Mouse (Mus musculus): ENCODE measurements at regions not wholly inside any gene's neighbourhood (a gene's known extent, or its start where the extent isn't known, plus 50 kb on each side); places are given as distances from the start of the nearest gene placed in this dataset.
A peak's percentile ranks its signal among the peaks of the same experiment; 100 is the strongest.

DNA sequence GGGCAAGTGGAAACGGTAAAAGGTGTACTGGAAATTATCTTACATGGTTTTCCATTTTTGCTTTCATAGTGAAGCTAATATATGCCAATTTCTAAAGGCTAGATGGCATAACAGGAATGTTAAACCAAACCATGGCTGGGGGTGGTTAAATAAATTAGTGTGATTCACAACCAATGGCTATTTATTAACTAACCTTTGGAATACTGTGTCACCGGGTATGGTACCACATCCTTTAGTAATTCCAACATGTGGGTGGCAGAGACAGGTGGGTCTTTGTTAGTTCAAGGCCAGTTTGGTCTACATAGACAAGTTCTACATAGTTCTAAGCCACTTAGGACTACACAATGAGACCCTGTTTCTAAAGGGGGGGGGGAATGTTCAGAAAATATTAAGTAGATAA lies 179.8 kb upstream of the Plxnc1 start:
- Histone ChIP-seq H3K4me1 (ENCODE audit: control insufficient read depth, insufficient read depth, low read length) (no peaks in the 10 kb centered on the region), H3K4me3 (replicated peaks; ENCODE audit: control insufficient read depth, low read depth, low read length) (no peak overlapping the region), H3K27ac (ENCODE audit: control insufficient read depth, insufficient read depth, low read depth, low read length, poor library complexity) (no peak overlapping the region)
- WGBS = 78% methylated on average over 2 of the region's 2 CpGs
- TF ChIP-seq POLR2A (IDR thresholded peaks at IDR 0.05; ENCODE audit: borderline replicate concordance, control insufficient read depth, low read depth, low read length) = no peak

DNA sequence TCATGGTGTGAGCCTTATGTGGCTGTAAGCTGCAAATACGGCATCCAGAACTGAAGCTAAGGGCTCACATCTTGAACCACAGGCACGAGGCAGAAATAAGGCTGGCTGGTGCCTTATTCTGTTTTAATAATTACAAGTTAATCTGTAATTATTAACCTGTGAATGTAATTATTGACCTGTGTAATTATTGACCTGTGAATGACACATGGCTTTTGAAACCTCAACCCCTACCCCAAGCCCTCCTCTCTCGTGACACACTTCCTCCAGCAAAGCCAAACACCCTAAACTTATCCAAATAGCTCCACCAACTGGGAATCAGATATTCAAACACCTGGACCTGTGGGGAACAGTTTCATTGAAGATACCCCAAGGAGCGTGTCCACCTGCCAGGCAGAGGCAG lies 175.4 kb upstream of the Plxnc1 start:
- Histone ChIP-seq H3K4me3 (replicated peaks; ENCODE audit: control insufficient read depth, low read depth, low read length) (no peak overlapping the region), H3K4me1 (ENCODE audit: control insufficient read depth, insufficient read depth, low read length) (no peaks in the 10 kb centered on the region; the same call in none of the 2 replicates), H3K27ac (ENCODE audit: control insufficient read depth, insufficient read depth, low read depth, low read length, poor library complexity) (no peak overlapping the region)
- TF ChIP-seq CTCF (IDR thresholded peaks at IDR 0.05; ENCODE audit: control insufficient read depth, insufficient read depth, low read length) (no peak), POLR2A (IDR thresholded peaks at IDR 0.05; ENCODE audit: borderline replicate concordance, control insufficient read depth, low read depth, low read length) (no peak)
- WGBS = 64% methylated on average over 4 of the region's 4 CpGs

DNA sequence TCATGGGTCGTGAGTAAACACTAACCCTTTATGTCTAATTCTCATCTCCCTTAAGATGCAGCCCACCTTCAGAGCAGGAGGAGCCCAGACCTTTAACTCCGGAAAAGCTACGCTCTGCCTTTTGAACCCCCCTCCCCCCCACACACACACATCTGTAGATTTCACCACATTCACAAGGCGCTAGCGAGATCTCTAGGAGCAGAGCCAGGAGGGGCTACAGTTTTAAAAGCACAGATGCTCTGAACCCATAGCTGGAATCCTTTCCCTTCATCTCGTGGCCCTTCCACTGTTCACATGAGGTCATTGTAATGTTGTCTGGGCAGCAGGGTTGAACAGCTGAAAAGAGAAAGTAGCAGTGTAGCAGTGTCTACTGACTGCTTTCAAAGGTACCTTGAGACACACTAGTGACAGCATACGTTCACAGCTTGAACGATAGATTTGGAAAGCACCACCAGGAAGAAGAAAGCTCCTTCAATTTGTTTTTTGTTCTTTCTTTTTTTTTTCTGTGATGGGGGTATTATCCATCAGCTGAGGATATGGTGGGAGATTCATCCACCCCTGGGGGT lies 174.2 kb upstream of the Plxnc1 start:
- WGBS = 61% methylated on average over 8 of the region's 8 CpGs
- Histone ChIP-seq H3K4me3 (replicated peaks; ENCODE audit: control insufficient read depth, low read depth, low read length) (no peak overlapping the region), H3K4me1 (ENCODE audit: control insufficient read depth, insufficient read depth, low read length) (no peaks in the 10 kb centered on the region; the same call in none of the 2 replicates), H3K27ac (ENCODE audit: control insufficient read depth, insufficient read depth, low read depth, low read length, poor library complexity) (no peak overlapping the region)
- no peak for TF ChIP-seq POLR2A (IDR thresholded peaks at IDR 0.05; ENCODE audit: borderline replicate concordance, control insufficient read depth, low read depth, low read length)

DNA sequence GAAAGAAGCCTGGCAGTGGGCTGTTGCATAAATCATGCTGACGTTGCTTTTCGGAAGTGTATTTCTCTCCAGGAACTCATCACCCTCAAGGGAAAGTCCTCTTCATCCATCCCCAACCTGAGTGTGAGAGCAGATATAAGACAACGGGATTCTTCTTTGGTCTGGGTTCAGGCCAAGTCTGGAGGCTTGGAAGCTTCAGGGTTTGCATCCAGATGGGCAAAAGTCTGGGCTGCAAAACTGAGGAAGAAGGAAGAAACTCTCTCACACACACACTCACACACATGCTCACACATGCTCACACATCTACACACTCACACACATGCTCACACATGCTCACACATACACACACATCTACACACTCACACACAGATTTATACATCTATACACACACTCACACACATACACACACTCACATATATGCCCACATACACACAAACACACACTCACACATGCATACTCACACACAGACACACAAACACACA lies 173.1 kb upstream of the Plxnc1 start:
- TF ChIP-seq POLR2A (IDR thresholded peaks at IDR 0.05; ENCODE audit: borderline replicate concordance, control insufficient read depth, low read depth, low read length) = no peak
- TF ChIP-seq CTCF (IDR thresholded peaks at IDR 0.05; ENCODE audit: control insufficient read depth, insufficient read depth, low read length) = no peak
- Histone ChIP-seq H3K4me3 (replicated peaks; ENCODE audit: control insufficient read depth, low read depth, low read length) (no peak overlapping the region), H3K4me1 (ENCODE audit: control insufficient read depth, insufficient read depth, low read length) (no peaks in the 10 kb centered on the region; the same call in none of the 2 replicates), H3K27ac (ENCODE audit: control insufficient read depth, insufficient read depth, low read depth, low read length, poor library complexity) (no peak overlapping the region)
- WGBS = 10% methylated on average over 3 of the region's 3 CpGs

DNA sequence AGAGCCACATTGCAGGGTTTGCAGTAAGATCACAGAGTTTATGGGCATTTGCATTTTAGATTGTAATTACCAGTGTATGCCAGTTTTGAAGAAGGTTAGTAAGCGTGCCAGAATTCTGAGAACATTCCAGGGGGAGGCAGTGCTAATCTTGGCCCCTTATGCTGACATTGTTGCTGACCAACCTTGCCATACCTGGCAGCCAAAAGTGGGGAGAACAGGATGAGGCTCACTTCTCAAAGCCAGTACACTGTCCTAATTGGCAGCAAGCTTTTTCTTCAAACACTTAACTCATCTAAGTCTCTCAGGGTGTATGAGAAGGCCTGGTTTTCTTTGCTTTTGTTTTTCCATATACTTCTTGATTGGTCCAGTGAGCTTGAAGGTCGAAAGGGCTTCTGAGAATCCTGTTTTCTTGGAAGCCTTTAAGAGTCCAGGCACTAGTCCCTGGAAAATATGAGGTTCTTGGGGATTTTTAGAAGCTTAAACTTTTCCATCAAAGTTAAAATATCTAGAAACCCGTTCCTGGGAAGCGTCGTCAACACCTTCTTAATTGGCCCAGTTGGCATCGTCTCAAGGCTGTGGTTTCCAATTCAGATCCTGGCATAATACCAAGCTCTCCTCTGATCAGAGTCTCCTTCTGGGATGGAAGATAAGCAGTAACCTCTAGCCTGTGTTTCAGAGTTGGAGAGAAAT lies 172.6 kb upstream of the Plxnc1 start:
- Histone ChIP-seq H3K27ac (ENCODE audit: control insufficient read depth, insufficient read depth, low read depth, low read length, poor library complexity) (no peak overlapping the region), H3K4me1 (ENCODE audit: control insufficient read depth, insufficient read depth, low read length) (no peaks in the 10 kb centered on the region; the same call in none of the 2 replicates), H3K4me3 (replicated peaks; ENCODE audit: control insufficient read depth, low read depth, low read length) (no peak overlapping the region)
- WGBS = 25% methylated on average over 6 of the region's 6 CpGs
- TF ChIP-seq POLR2A (IDR thresholded peaks at IDR 0.05; ENCODE audit: borderline replicate concordance, control insufficient read depth, low read depth, low read length) (no peak), CTCF (IDR thresholded peaks at IDR 0.05; ENCODE audit: control insufficient read depth, insufficient read depth, low read length) (no peak)

DNA sequence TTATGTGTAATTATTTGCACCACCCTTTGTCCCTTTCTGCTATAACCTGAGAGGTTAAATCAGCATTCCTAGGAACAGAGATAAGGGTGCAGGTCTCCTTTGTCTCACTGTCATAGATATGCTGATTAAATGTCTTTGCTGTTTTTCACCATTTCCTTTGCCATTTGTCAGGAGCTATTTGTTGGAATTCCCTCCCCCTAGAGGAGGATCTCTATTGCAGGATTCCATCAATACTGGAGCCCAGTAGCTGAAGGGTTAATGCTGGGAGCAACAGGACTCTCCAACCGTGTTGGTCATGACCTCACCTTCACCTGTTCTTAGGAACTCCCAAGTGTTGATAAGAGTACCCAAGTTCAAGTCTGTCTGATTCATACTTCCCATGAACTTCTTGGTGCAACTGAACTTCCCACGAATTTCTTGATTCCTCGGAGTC lies 172.0 kb upstream of the Plxnc1 start:
- H3K4me1 ChIP-seq (ENCODE audit: control insufficient read depth, insufficient read depth, low read length) = no peaks in the 10 kb centered on the region; the same call in none of the 2 replicates
- H3K27ac ChIP-seq (ENCODE audit: control insufficient read depth, insufficient read depth, low read depth, low read length, poor library complexity) = no peak overlapping the region
- 63% methylated on average over 3 of the region's 3 CpGs for WGBS
- TF ChIP-seq CTCF (IDR thresholded peaks at IDR 0.05; ENCODE audit: control insufficient read depth, insufficient read depth, low read length) (no peak), POLR2A (IDR thresholded peaks at IDR 0.05; ENCODE audit: borderline replicate concordance, control insufficient read depth, low read depth, low read length) (no peak)
- no peak overlapping the region for H3K4me3 ChIP-seq (replicated peaks; ENCODE audit: control insufficient read depth, low read depth, low read length)

DNA sequence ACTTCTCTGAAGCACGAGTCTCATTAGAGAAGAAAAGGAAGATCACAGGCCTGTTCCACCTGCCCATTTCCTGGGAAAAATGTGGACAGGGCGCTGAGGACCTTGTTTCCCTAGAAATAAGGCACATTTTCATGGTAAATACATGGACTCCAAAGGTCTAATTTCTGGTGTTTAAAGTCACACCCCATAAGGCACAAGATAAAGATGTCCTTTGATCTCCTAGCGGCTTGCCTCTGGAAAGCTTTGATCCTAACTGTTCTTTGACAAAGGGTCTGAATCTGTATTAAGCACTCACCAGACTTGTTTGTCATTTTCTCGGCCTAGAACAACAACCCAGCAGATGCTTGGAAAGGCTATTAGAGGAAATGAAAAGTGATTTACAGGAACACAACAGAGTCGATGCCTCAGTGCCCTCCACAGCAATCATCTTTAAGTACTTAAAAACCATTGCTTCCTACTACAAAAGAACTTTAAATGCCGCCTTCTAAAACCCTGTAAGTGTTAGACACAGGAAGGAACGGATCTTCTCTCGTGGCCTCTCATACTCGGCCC lies 168.3 kb upstream of the Plxnc1 start:
- Histone ChIP-seq H3K27ac (ENCODE audit: control insufficient read depth, insufficient read depth, low read depth, low read length, poor library complexity) (no peak overlapping the region), H3K4me1 (ENCODE audit: control insufficient read depth, insufficient read depth, low read length) (no peaks in the 10 kb centered on the region; the same call in 1 of the 2 replicates), H3K4me3 (replicated peaks; ENCODE audit: control insufficient read depth, low read depth, low read length) (no peak overlapping the region)
- no peak for TF ChIP-seq POLR2A (IDR thresholded peaks at IDR 0.05; ENCODE audit: borderline replicate concordance, control insufficient read depth, low read depth, low read length)
- no peak for TF ChIP-seq CTCF (IDR thresholded peaks at IDR 0.05; ENCODE audit: control insufficient read depth, insufficient read depth, low read length)
- WGBS = 77% methylated on average over 9 of the region's 9 CpGs

DNA sequence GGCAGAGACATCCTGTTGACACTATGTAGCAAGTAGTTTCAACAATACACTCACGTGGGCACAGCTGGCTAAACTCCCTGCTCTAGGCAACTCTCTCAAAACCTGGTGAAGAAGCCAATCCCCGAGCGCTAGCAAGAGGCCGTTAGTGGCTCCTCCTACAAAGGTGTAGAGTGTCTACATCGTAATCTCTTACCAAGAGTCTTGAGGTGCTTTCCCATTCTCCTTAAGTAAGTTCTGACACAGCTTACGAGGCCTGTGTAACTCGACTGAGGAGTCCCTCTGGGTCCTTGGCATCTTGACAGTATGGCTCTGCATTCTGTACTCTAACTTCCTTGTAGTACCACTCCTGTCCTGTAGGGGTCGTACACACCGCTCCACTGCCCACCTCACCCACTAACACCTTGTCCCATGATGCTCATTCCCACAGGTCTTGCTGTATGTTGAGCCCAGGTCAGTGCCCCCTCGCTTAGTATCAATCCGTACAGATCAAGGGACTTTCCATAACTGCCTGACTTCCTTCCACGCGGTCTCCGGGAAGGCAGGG lies 167.7 kb upstream of the Plxnc1 start:
- no peak overlapping the region for H3K27ac ChIP-seq (ENCODE audit: control insufficient read depth, insufficient read depth, low read depth, low read length, poor library complexity)
- TF ChIP-seq CTCF (IDR thresholded peaks at IDR 0.05; ENCODE audit: control insufficient read depth, insufficient read depth, low read length) (peak; percentile 50; the same call in 1 of the 2 replicates), POLR2A (IDR thresholded peaks at IDR 0.05; ENCODE audit: borderline replicate concordance, control insufficient read depth, low read depth, low read length) (no peak)
- no peak overlapping the region for H3K4me3 ChIP-seq (replicated peaks; ENCODE audit: control insufficient read depth, low read depth, low read length)
- H3K4me1 ChIP-seq (ENCODE audit: control insufficient read depth, insufficient read depth, low read length) = no peaks in the 10 kb centered on the region; the same call in 1 of the 2 replicates
- 67% methylated on average over 14 of the region's 14 CpGs for WGBS

Data from bone marrow, adult 2 months (tissue).